Mouse (Mus musculus) thymus, postnatal 25 days (tissue): ENCODE data around the gene Vdac2.

Source experiments
- DNase-seq: peaks from one replicate; pipeline ENCODE4 v3.0.0; 2022

Vdac2 gene

GRCm38 (mm10) chr14:21824938-21825337 lies at the start of gene Vdac2:
Vdac2 (plus strand) TSS chr14:21825238.
- no peak for DNase-seq

- no peak for DNase-seq
Observed at GRCm38 (mm10) chr14:21776201-21776600, 48.8 kb upstream of the Vdac2 start.

GRCm38 (mm10) chr14:21786500-21786899 lies 38.5 kb upstream of the Vdac2 start:
- DNase-seq = no peak

- no peak for DNase-seq
Observed at GRCm38 (mm10) chr14:21787374-21787773, 37.7 kb upstream of the Vdac2 start.

- no peak for DNase-seq
Observed at GRCm38 (mm10) chr14:21788121-21788520, 36.9 kb upstream of the Vdac2 start.

GRCm38 (mm10) chr14:21790585-21791251 lies 34.3 kb upstream of the Vdac2 start:
- DNase-seq = no peak

GRCm38 (mm10) chr14:21791722-21792121 lies 33.3 kb upstream of the Vdac2 start:
- DNase-seq = no peak

GRCm38 (mm10) chr14:21792250-21792649 lies 32.8 kb upstream of the Vdac2 start:
- DNase-seq = no peak

- no peak for DNase-seq
Observed at GRCm38 (mm10) chr14:21800641-21801040, 24.4 kb upstream of the Vdac2 start.

GRCm38 (mm10) chr14:21801624-21802023 lies 23.4 kb upstream of the Vdac2 start:
- DNase-seq = no peak

GRCm38 (mm10) chr14:21802543-21803206 lies 22.4 kb upstream of the Vdac2 start:
- DNase-seq = no peak

GRCm38 (mm10) chr14:21806203-21806602 lies 18.8 kb upstream of the Vdac2 start:
- DNase-seq = no peak

- no peak for DNase-seq
Observed at GRCm38 (mm10) chr14:21806631-21807160, 18.3 kb upstream of the Vdac2 start.

- DNase-seq = no peak
Observed at GRCm38 (mm10) chr14:21808208-21808922, 16.7 kb upstream of the Vdac2 start.

GRCm38 (mm10) chr14:21809418-21809817 lies 15.6 kb upstream of the Vdac2 start:
- no peak for DNase-seq

- peak; percentile 8 for DNase-seq
Observed at GRCm38 (mm10) chr14:21811301-21811700, 13.7 kb upstream of the Vdac2 start.

- DNase-seq = no peak
Observed at GRCm38 (mm10) chr14:21811744-21812393, 13.2 kb upstream of the Vdac2 start.

GRCm38 (mm10) chr14:21812590-21813162 lies 12.4 kb upstream of the Vdac2 start:
- DNase-seq = peak; percentile 75

- no peak for DNase-seq
Observed at GRCm38 (mm10) chr14:21813216-21813615, 11.8 kb upstream of the Vdac2 start.

GRCm38 (mm10) chr14:21813847-21814246 lies 11.2 kb upstream of the Vdac2 start:
- no peak for DNase-seq

GRCm38 (mm10) chr14:21814606-21815005 lies 10.4 kb upstream of the Vdac2 start:
- DNase-seq = no peak

GRCm38 (mm10) chr14:21816255-21816654 lies 8.8 kb upstream of the Vdac2 start:
- DNase-seq = no peak

GRCm38 (mm10) chr14:21817453-21817852 lies 7.6 kb upstream of the Vdac2 start:
- DNase-seq = no peak
